Mouse (Mus musculus) thymus, adult 2 months (tissue): ENCODE measurements around the gene Kif16b. TPM values are rescaled to one million over a fixed set of nuclear protein-coding genes. Genes with fewer than 3 reads are reported as not detected.

Experiments used
- DNase-seq: peaks from one replicate; pipeline ENCODE4 v3.0.0; 2021
- H3K27ac ChIP-seq: fragments of 200-500 bp; 2 replicates; pipeline ENCODE4 v1.5.1; 2012; ENCODE audit warnings: low read length, control low read depth; ENCODE audit not compliant: control insufficient read depth, insufficient read depth
- H3K27me3 ChIP-seq: fragments of 200-500 bp; 2 replicates; pipeline ENCODE4 v1.6.1; 2012; ENCODE audit warnings: mild to moderate bottlenecking, low read length, moderate library complexity, mixed read lengths; ENCODE audit not compliant: control insufficient read depth, insufficient read depth
- H3K36me3 ChIP-seq: fragments of 200-500 bp; 2 replicates; pipeline ENCODE4 v1.6.1; 2012; ENCODE audit warnings: mild to moderate bottlenecking, low read length, moderate library complexity; ENCODE audit not compliant: control insufficient read depth, insufficient read depth
- H3K4me1 ChIP-seq: fragments of 200-500 bp; replicated peaks from 2 replicates; pipeline ENCODE4 v1.6.1; 2012; ENCODE audit warnings: low read length; ENCODE audit not compliant: control insufficient read depth, insufficient read depth
- H3K4me3 ChIP-seq: fragments of 200-500 bp; 2 replicates; pipeline ENCODE4 v1.5.1; 2012; ENCODE audit warnings: mild to moderate bottlenecking, low read length, control low read depth, moderate library complexity; ENCODE audit not compliant: control insufficient read depth, insufficient read depth
- CTCF ChIP-seq: fragments of 200-500 bp; IDR thresholded peaks from 2 replicates; pipeline ENCODE4 v1.5.1; 2012; ENCODE audit warnings: mild to moderate bottlenecking, control low read depth, low read length, moderate library complexity, borderline replicate concordance; ENCODE audit not compliant: control insufficient read depth, poor library complexity, insufficient read depth; ENCODE audit errors: extremely low read depth
- POLR2A ChIP-seq: fragments of 200-500 bp; IDR thresholded peaks from 2 replicates; pipeline ENCODE4 v1.6.1; 2012; ENCODE audit warnings: mild to moderate bottlenecking, low read length, control low read depth, moderate library complexity; ENCODE audit not compliant: control insufficient read depth, poor library complexity, insufficient read depth; ENCODE audit errors: extremely low read depth
- WGBS: fragments of 180-500 bp; shearing (Covaris S2); methylation state at CpG from one replicate; pipeline ENCODE4 v1.1.7; 2018; 5-methylcytosine and 5-hydroxymethylcytosine counted together
- polyA plus RNA-seq: library from polyadenylated mRNA; depleted of rRNA; stranded (reverse); fragments of >200 nt; gene quantifications from 2 replicates; pipeline ENCODE4 v1.2.3, GENCODE M21; 2012

Gene Kif16b
- polyA plus RNA-seq, 1 experiment = 9.5 TPM

- H3K27ac ChIP-seq = no peak overlapping the region
- TF ChIP-seq CTCF = no peak
- TF ChIP-seq POLR2A = no peak
- no peak for DNase-seq
- 96% methylated on average over 2 of the region's 2 CpGs for WGBS
- no peaks in the 10 kb centered on the region for H3K4me1 ChIP-seq
- no peak overlapping the region for H3K4me3 ChIP-seq
- H3K36me3 ChIP-seq = no peaks in the 10 kb centered on the region
- no peaks in the 10 kb centered on the region for H3K27me3 ChIP-seq
These were observed 271.6 kb downstream of the Kif16b start for GRCm38 (mm10) chr2:142629523-142630312.

- DNase-seq = no peak
- H3K36me3 ChIP-seq = no peaks in the 10 kb centered on the region
- no peaks in the 10 kb centered on the region for H3K4me1 ChIP-seq
- H3K27ac ChIP-seq = no peak overlapping the region
- no peak overlapping the region for H3K4me3 ChIP-seq
- WGBS = 91% methylated on average over 4 of the region's 4 CpGs
- H3K27me3 ChIP-seq = no peaks in the 10 kb centered on the region
- TF ChIP-seq POLR2A (no peak), CTCF (no peak)
These were observed 275.6 kb downstream of the Kif16b start for GRCm38 (mm10) chr2:142625756-142626155.

GRCm38 (mm10) chr2:142625101-142625500 is 276.2 kb downstream of the Kif16b start:
- DNase-seq = no peak
- Histone ChIP-seq H3K36me3 (no peaks in the 10 kb centered on the region), H3K4me1 (no peaks in the 10 kb centered on the region), H3K27ac (no peak overlapping the region), H3K4me3 (no peak overlapping the region), H3K27me3 (no peaks in the 10 kb centered on the region)
- 89% methylated on average over 3 of the region's 3 CpGs for WGBS
- TF ChIP-seq CTCF = no peak
- TF ChIP-seq POLR2A = no peak

GRCm38 (mm10) chr2:142624254-142624653 is 277.1 kb downstream of the Kif16b start:
- H3K4me3 ChIP-seq = no peak overlapping the region
- no peak for DNase-seq
- no peaks in the 10 kb centered on the region for H3K4me1 ChIP-seq
- no peak overlapping the region for H3K27ac ChIP-seq
- H3K36me3 ChIP-seq = no peaks in the 10 kb centered on the region
- TF ChIP-seq CTCF = no peak
- no peak for TF ChIP-seq POLR2A
- 97% methylated on average over 2 of the region's 2 CpGs for WGBS
- no peaks in the 10 kb centered on the region for H3K27me3 ChIP-seq

GRCm38 (mm10) chr2:142621152-142621551 is 280.2 kb downstream of the Kif16b start:
- WGBS = 97% methylated on average over 4 of the region's 4 CpGs
- Histone ChIP-seq H3K27ac (no peak overlapping the region), H3K36me3 (no peaks in the 10 kb centered on the region), H3K4me1 (no peaks in the 10 kb centered on the region), H3K4me3 (no peak overlapping the region), H3K27me3 (no peaks in the 10 kb centered on the region)
- TF ChIP-seq POLR2A (no peak), CTCF (no peak)
- no peak for DNase-seq

- no peak for DNase-seq
- H3K4me3 ChIP-seq = no peak overlapping the region
- H3K36me3 ChIP-seq = no peaks in the 10 kb centered on the region
- H3K27ac ChIP-seq = no peak overlapping the region
- H3K4me1 ChIP-seq = no peaks in the 10 kb centered on the region
- TF ChIP-seq POLR2A (no peak), CTCF (no peak)
- H3K27me3 ChIP-seq = no peaks in the 10 kb centered on the region
These were observed 281.4 kb downstream of the Kif16b start for GRCm38 (mm10) chr2:142619926-142620325.
